Mouse (Mus musculus): Measurements from ENCODE around the gene Tmem135. TPM values are rescaled to one million over a fixed set of nuclear protein-coding genes. Genes with fewer than 3 reads are reported as not detected.

Gene Tmem135
- total and polyA plus RNA-seq, 3 experiments = 87.3 to 469 (median 125) TPM

DNA sequence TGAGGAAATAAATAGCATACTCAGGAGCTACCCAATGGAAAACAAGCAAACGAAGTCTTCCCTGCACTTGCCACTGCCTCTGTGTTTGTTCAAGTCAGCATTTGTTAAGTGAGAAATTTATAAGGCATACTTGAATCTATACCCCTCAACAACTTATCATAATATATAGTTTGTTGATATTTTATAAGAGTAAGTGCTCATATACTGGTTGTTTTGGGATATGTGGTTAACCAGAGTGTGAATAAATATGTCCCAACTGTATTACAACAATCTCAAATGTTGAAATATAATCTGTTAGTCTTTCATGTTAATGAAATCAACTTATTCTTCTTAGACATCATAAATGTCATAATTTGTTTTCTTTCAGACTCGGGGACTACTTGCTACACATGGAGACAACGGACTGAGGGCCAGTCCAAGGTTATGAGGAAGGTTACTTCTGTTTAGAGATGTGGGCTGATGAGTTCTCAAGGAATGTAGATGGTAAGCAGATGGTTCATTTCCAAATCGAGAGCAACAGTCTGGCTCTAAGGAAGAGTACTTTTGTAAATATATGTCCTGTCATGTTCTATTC is 152.1 kb downstream of the Tmem135 start:
- no peak for DNase-seq

DNA sequence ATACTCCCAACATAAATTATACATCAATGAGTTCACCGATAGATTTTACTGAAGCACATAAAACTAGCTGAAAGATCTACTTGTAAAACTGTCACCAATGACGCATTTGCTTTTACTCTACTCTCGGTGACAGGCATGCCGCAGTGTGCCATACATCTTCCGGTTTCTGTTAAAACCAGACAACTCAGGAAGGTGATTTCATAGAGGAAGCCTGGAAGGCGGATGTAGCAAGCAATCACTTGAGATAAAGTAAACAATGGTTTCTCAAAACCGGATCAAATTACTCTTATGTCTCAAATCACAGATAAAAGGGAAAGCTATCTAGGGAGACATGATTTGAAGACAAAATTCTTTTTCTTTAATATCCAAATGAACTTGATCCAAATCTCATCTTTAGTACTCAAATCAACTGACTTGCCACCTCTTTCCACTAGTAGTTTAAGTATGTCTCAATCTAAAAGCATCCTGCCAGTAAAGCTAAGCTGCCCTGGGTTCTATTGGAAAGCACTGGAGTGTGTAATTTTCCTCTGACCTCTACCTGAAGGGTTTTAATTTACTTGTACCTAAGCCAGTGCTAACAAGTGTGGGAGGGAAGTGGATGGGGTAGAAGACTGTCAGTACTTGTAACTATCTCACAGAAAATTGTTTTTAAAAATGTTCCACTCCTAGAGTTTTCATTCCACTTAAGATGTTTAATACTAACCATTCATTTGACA is 155.7 kb downstream of the Tmem135 start:
- no peak for DNase-seq

DNA sequence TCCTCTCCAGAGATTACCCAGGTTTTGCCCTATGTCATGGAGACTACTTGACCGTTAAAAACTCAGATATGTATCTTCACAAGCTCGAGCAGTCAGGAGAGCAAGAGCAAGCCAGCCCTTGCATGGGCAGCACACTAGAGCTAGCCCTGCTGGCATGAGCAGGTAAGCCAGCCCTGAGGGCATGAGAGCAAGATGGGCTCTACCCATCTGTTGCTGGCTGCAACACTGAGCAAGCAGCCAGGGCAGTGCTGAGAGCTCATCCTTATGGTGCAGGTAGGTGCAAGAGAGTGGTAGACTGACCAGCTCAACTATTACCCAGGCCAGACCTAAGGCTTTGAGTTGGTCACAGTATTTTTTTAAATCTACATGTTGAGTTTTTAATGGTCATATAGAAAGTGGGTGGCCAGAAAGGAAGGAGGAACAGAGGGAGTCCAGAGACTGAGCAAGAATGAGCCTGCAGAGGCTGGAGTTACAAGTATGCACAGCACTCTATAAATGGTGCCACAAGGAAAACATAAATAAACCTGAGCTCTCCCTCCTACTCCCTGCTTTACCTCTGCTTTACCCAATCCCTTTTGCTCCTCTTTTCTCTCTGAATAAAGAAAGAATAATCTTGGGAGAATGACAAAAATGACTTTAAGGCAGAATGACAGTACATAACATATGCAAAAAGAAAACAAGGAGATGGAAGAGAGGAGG is 156.9 kb downstream of the Tmem135 start:
- no peak for DNase-seq

DNA sequence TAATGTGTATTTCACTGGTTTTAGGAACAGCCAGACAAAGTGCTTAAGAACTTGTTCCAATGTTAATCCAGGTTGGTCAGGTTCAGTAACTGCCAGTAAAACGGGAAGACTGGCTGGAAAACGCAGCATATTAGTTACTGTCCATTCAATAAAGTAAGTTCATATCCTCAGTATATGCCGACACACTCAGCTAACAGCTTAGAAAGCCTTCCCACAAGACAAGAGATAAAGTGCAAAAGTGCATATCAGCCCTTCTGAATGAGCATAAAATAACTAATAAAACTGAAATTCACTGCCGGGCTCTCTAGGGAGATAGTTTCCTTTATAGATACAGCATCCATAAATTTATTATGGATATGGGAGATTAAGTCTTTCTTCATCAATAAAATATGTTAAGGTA is 161.5 kb downstream of the Tmem135 start:
- no peak for DNase-seq

DNA sequence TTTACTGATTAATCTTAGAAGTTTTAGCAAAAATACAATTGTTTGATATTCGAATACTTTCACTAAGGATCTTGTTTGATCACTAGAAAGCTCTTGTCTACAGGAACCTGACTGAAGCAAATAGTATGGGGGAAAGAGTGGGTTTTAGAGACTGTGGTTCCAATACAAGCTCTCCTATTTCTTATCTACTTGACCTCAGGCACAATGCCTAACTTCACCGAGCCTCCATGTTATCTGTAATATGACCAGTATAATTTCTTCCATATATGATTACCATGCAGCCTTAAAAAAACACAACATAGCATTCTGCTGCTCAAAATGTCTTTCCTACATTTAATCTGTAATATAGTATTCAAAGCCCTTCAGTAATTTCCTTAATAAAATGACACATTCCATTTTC is 161.9 kb downstream of the Tmem135 start:
- DNase-seq = no peak

DNA sequence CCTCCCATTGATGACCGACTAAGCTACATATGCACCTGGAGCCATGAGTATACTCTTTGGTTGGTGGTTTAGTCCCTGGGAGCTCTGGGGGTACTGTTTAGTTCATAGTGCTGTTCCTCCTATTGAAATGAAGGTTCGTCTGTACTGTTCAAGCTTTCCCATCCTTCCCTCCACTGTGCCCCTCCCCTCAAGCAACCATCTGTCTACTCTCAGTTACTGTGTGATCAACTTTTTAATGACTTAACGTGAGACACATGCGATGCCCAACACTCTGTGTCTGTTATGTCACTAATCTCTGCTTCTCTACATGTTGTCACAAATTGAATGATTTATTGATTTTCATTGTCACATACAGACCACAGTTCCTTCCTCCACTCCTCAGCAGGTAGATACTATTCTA is 164.4 kb downstream of the Tmem135 start:
- no peak for DNase-seq

DNA sequence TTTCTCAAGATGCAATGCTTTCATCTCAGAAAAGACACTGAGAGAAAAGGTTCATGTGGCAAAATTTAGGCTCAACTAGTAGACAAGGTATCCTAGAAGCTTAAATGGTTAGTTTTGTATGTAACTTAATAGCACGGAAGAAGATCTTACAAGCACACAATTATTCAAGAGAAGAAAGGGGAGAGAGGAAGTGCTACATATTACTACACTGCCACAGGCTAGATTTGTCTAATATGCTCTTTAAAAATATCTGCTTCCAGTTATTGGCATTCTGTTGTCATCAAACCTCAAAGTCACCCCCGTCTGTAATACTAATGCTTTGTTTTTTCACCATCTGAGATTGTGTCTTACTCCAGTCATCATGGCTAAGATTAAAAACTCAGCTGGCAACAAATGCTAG is 167.4 kb downstream of the Tmem135 start:
- DNase-seq = no peak

DNA sequence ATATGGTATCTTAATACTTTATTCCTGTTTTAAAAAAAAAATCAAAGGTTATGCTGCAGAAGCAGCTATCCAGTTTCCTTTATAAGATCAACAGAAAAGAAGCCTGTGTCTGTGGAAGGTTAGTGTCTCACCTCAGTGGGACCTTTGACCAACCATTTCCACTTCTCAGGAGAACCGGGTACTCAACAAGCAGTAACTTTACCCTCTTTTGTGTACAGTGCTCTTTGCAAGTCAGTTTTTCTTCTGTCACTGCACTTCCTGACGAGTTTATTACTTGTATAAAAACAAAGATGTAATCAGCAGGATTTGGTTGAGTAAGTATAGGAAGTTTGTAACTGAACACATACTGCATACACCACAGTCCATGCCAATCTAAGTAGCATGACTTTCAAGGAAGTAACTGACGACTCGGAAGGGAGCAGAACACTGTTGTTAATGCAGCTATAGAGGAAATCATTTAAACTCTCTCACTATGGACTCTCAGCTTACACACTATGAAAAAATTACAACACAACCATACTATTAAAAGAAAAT is 168.0 kb downstream of the Tmem135 start:
- DNase-seq = no peak

DNA sequence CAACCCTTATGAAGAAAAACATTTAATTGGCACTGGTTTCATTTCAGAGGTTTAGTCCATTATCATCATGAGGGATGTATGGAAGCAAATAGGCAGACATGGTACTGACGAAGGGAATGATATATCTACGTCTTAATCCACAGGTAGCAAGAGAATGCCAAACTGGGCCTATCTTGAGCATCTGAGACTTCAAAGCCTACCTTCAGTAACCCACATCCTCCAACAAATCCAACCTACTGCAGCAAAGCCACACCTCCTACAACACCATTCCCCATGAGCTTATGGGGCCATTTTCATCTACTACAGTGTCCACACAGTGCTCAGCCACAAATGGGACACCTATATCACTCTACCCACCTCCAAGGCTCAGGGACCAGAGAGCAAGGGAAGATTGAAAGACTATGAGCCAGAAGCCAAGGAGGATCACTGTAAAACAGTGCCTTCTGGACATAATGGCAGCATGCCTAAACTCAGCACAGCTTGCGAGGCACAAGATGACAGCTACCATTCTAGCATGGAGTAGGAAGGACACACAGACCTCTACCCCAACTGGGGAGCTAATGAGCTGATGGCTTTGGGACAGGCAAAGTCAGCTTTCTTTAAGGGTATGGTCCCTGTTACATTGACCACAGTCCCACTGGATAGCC is 171.4 kb downstream of the Tmem135 start:
- no peak for DNase-seq

DNA sequence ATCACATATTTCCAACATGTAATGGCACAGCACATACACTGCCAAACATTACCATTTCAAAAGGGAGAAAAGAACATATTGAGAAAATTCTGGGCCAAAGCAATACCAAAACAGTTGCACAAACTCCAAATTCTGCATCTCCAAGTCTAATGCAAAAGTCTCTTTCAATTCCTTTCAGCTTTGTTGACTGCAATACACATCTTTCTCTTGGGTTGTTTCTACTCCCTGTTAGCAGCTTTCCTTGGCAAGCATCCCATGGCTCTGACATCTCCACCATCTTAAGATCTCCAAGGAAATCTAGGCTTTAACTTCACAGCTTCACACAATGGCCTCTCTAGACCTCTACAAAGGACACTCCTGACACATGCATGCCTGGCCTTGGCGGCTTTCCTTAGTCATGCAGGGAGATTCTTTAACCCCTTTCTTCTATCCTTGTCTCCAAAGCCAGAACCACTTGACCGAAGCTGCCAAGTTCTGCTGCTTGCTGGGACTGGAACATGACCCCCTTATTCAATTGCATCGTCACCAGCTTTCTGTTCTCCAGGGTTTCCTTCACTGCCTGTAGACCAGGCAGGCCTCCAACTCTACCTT is 172.7 kb downstream of the Tmem135 start:
- DNase-seq = peak; percentile 29

DNA sequence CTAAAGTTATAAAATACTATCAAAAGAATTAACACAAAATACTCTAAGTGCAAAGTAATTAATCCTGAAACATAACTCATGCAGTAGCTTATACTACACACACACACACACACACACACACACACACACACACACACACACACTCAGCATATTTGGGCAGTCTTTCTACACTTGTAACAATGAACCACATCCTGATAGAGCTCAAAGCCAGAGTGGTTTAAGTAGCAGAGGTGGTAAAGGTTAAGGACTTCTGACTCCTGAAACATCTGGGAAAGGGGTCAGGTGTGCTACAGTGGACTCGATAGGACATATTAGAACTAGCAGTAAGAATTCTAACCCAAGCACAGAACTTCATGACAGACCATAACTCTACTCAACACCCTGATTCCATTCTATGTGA is 181.4 kb downstream of the Tmem135 start:
- no peak for DNase-seq

DNA sequence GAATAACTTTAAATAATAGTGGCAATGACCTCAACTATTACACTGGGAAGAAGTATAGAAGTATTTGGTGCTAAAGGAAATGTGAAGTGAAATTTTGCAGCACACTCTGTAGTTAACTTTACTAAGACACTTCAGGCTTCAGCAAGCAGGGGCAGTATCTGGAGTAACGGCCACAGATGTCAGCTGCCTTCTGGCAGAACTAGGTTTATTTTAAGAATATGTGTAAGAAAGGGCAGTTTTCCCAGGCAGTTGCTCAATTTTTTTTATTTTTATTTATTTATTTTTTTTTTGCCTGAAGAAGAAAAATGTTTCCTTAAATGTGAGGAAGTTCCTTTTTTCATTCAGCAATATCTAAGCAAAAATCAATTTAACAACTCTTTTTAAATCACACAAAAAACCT is 187.4 kb downstream of the Tmem135 start:
- DNase-seq = no peak

DNA sequence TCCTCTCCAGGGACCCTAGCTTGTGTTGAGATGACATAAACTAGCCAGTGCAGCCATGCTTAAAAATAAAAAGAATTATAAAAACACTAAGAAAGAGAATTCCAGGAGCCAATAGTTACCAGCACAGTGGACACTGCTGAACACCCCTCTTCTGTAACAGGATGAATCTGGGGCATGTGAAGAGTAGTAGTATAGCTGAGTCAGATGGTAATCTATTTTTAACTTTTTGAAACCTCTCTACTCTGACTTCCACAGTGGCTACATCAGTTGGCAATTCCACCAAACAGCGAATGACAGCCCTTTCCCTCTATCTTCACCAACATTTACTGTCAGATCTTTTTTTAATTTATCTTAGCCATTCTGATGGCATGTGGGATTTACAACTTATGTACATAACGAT is 187.9 kb downstream of the Tmem135 start:
- DNase-seq = no peak

DNA sequence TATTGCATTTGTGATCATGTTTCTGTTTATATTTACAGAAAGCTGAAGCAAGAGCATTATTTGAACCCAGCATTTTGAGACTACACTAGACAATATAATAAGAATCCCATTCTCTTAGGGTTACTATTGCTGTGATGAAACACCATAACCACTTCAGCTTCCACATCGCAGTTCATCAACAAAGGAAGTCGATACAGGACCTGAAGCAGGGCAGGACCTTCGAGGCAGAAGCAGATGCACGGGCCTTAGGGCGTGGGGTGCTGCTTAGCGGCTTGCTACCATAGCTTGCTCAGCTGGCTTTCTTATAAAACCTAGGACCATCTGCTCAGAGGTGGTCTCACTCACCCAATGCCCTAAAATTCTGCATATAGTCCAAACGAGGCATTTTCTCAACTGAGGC is 188.3 kb downstream of the Tmem135 start:
- DNase-seq = no peak

DNA sequence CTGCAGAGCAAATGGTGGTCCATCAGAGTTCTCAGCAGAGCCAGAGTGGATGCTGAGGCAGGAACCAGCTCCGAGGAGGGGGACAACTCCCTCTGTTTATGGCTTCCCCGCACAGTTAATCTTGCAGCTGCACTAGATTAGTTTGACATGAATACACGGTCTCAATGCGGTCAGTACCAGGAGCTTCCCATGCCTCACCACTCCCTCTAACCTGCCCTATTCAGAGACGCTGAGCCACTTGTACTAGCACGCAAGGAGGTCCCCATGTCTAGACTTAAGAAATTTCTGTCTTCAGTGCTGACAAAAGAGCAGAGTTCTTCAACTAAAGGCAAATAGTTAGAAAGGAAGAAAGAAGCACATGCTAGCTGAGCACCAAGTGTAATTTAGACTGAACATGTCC is 193.5 kb downstream of the Tmem135 start:
- DNase-seq = no peak

DNA sequence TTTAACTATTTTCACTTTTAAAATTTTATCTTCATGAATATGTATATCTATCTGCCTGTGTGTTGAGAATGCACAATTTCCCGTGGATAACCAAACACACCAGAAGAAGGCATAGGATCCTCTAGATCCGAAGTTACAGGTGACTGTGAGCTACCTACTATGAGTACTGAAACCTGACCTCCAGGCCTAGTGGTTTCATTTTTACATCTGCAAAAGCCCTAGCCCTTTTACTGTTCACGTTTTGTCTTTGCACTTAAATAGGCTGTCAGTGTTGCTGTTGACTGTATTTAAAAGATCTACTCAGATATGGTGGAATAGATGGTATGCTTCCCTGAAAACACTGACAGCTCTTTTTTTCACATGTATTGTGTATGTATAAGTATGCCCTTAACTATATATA is 197.9 kb downstream of the Tmem135 start:
- no peak for DNase-seq

DNA sequence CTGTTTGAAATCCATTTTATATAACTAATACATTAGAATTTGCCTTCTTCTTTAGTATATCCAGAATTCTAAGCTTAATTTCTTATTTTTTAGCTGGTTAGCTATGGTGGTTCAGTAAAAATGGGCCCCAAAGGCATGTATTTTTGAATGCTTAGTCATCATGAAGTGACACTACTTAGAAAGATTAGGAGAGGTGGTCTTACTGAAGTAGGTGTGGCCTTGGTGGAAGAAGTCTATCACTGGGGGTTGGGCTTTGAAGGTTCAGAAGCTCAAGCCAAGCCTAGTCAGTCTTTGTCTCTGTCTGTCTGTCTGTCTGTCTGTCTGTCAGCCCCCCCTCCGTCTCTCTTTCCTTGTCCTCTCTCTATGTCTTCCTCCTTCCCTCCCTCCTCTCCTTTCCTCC is 198.6 kb downstream of the Tmem135 start:
- DNase-seq = no peak

DNA sequence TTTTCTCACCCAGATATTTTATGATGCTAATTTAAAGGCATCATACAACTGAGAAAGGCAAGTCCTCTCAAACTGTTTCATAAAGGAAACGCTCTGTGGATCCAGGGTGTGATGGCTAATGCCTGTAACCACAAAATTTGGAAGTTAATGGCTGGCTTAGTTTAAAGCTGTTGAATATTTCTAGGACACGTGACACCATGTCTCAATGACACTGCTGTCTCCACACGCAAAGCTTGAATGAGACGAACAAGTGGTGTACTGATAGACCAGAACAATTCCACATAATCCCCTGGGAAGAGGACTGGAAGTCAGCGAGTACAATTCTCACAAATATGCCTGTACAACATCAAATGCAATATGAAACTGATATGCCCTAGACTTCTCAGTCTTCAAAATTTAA is 200.9 kb downstream of the Tmem135 start:
- DNase-seq = no peak

DNA sequence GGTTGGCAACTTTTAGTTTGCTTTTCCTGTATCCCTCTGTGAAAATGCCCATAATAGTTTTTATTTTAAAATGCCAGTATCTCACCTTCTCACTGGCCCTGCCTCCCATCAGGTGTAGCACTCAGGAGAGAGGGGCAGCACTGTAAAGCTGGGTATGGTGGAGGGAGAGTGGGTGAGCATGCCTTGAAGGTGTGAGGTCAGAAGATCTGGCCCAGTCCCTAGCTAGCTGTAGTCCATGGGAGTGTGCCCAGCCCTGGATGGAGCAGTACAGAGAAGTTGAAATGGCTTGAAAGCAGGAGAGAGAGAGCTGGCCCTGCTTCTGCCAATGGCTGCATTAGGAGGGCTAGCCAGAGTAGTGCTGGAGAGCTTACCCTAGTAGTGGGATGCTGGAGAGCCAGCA is 202.1 kb downstream of the Tmem135 start:
- no peak for DNase-seq

DNA sequence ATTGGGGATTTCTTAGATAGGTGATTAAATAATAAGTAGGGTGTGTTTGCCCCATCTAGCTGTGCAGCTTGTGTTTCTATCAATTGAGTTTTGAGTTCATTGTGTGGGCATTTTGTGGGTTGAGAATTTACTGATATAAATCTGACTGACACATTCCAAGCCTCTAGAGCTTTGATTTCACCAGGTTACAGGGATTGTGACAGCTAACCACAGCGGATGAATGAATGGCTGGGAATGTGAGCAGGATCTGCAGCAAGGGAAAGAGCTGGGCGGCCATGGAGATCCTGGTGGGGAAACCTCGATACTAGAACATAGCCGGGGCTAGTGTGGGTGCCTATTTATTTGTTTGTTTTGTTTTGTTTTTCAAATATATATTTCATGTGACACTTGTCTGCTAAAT is 205.5 kb downstream of the Tmem135 start:
- DNase-seq = no peak

DNA sequence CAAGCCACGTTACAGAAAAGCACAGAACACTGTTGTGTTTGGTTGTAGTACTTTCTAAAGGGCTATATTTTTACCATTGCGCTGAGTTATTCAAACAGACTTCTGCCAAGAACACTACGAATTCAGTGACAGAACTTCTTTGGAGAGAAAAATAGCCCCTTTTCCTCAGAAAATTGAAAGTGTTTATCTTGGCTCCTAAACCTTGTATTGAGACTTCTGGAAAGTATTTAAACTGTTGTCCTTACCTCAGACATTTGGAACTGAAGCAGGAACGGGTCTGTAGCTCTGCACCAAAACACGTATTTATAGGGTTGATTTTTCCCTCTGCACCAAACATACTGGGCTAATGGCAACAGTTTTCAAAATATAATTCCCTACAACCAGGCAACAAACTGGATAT is 210.6 kb downstream of the Tmem135 start:
- DNase-seq = no peak

DNA sequence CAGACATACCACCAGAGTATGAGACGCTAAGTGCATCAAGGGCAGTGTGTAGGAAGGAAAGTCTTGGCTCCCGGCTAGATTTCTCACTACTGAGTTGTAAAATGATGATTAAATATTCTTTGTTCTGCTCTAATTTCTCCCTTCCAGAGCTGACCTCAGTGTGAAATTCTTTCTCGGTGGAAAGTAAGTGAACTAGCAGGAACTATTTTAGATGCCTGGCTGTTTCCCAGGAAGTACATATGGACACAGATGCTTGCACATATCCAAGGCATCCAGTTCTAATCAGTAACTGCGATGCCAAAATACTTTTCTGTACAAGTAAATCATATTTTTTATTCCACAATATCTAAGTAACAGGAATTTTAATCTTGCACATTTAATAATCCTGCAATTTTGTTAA is 220.1 kb downstream of the Tmem135 start:
- DNase-seq = no peak

DNA sequence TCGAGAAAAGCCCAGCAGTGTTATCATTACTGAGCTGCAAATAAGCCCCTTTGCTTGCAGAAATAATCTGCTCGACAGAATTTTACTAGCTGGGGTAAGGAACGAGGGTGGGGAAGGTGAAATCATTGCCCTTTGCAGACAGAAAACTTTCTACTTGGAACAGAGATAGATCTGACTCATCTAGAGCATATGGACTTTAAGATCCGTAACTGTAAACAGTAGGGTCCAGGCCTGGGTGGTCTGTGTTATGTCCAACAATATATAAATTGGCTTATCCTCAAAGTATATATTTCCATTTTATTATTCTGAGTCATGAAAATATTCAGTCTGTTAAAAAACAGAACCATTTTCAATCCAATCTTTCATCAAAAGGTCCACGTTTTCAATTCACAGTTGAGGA is 221.1 kb downstream of the Tmem135 start:
- no peak for DNase-seq

Measured in adrenal gland, adult 2 months (tissue).